Mouse (Mus musculus) MEL (cell line): Measurements from ENCODE around the gene Arhgap40.

ENCODE experiments used
- CHD2 ChIP-seq: IDR thresholded peaks from 2 replicates; pipeline ENCODE4 v1.6.1; 2011; ENCODE audit warnings: low read length, improper control_type of control experiment
- CTCF ChIP-seq, 3 experiments: IDR thresholded peaks in 2 of 3; conservative IDR thresholded peaks in 1 of 3; 2 replicates each; pipeline ENCODE4 v1.5.1; 2011 to 2012; ENCODE audit warnings: low read length in 3 of 3, low read depth in 2 of 3, mild to moderate bottlenecking in 2 of 3, improper control_type of control experiment in 1 of 3, inconsistent platforms in 1 of 3, mixed read lengths in 1 of 3, moderate library complexity in 1 of 3; ENCODE audit not compliant: control insufficient read depth in 1 of 3, insufficient read depth in 1 of 3, poor library complexity in 1 of 3, severe bottlenecking in 1 of 3
- EP300 ChIP-seq, 2 experiments: IDR thresholded peaks; 2 replicates each; pipeline ENCODE4 v1.6.1; 2011; ENCODE audit warnings: improper control_type of control experiment in 2 of 2, low read length in 2 of 2, low read depth in 1 of 2, mild to moderate bottlenecking in 1 of 2
- GABPA ChIP-seq: IDR thresholded peaks from 2 replicates; pipeline ENCODE4 v1.6.1; 2012; ENCODE audit warnings: low read depth, mild to moderate bottlenecking, inconsistent platforms, low read length, improper control_type of control experiment, moderate library complexity
- GATA1 ChIP-seq: IDR thresholded peaks from 2 replicates; pipeline ENCODE4 v1.6.1; 2011; ENCODE audit warnings: low read depth, low read length, improper control_type of control experiment
- HCFC1 ChIP-seq: IDR thresholded peaks from 2 replicates; pipeline ENCODE4 v1.6.1; 2012; ENCODE audit warnings: low read depth, mild to moderate bottlenecking, inconsistent platforms, low read length, improper control_type of control experiment, moderate library complexity
- MYC ChIP-seq: IDR thresholded peaks from 2 replicates; pipeline ENCODE4 v1.6.1; 2011; ENCODE audit warnings: low read depth, mild to moderate bottlenecking, low read length, improper control_type of control experiment, moderate library complexity
- NRF1 ChIP-seq: IDR thresholded peaks from 2 replicates; pipeline ENCODE4 v1.6.1; 2014; ENCODE audit warnings: low read depth, mild to moderate bottlenecking, inconsistent platforms, low read length, improper control_type of control experiment, moderate library complexity; ENCODE audit not compliant: poor library complexity, insufficient read depth, severe bottlenecking
- POLR2A ChIP-seq, 2 experiments: IDR thresholded peaks; 2 replicates each; pipeline ENCODE4 v1.6.1; 2011 to 2012; ENCODE audit warnings: low read length in 2 of 2, mild to moderate bottlenecking in 2 of 2, control low read depth in 1 of 2, improper control_type of control experiment in 1 of 2, low read depth in 1 of 2, moderate library complexity in 1 of 2; ENCODE audit not compliant: control insufficient read depth in 1 of 2, insufficient read depth in 1 of 2, poor library complexity in 1 of 2
- RAD21 ChIP-seq: IDR thresholded peaks from 2 replicates; pipeline ENCODE4 v1.6.1; 2011; ENCODE audit warnings: mild to moderate bottlenecking, low read depth, low read length, improper control_type of control experiment
- ZC3H11A ChIP-seq: IDR thresholded peaks from 2 replicates; pipeline ENCODE4 v1.6.1; 2012; ENCODE audit warnings: low read depth, mild to moderate bottlenecking, inconsistent platforms, low read length, improper control_type of control experiment

DNA sequence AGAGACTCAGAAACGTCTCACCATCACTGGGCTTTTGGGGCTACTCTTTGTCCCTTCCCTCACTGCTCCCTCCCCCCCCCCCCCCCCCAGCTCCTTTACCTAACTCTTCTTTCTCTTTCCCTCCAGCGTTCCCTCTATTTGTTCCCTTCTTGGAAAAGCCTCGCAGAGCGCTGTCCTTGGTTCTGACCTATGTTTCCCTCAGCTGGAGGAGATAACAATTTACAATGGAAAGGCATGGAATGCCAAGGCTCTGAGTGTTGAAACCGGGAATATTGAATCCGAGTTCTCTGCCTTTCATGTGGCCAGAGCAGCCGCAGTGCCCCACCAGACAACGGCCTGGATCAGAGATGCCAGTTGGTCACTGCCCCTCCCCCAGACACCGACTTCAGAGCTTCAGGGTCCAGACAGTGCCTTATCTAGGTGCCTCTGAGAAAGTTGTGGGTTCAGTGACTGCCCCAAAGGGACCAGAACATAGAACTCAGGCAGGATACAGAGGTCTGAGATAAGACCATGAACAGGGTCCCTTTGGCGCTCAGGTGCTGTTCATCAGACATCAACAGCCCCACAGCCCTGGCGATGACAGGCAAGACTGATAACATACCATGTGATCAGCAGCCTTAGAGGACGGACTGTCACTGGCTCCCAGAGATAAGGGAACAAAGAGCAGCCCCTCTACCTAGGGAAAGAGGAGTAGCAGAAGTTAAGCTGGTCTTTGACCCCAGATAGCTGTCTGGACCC lies 72.2 kb downstream of the Arhgap40 start:
- TF ChIP-seq GATA1 (peak; percentile 94), CTCF (IDR thresholded peaks at IDR 0.05 in 2 of 3, conservative IDR thresholded peaks at IDR 0.05 in 1 of 3; ENCODE audit: control insufficient read depth in 1 of 3, insufficient read depth in 1 of 3, low read depth in 2 of 3, low read length in 3 of 3, poor library complexity in 1 of 3, severe bottlenecking in 1 of 3) (no peak), CHD2 (no peak), MYC (no peak), POLR2A (IDR thresholded peaks at IDR 0.05; ENCODE audit: control insufficient read depth in 1 of 2, insufficient read depth in 1 of 2, low read depth in 1 of 2, low read length in 2 of 2, poor library complexity in 1 of 2) (no peak), GABPA (no peak), NRF1 (no peak), RAD21 (no peak), EP300 (IDR thresholded peaks at IDR 0.05; ENCODE audit: low read depth in 1 of 2, low read length in 2 of 2) (peak; percentile 80 to 91), HCFC1 (no peak), ZC3H11A (no peak)
